Mouse (Mus musculus): ENCODE measurements around the gene Gm20695.
"Not testable (repeated sequence)": the region's sequence is repeated elsewhere in the genome, so short reads cannot be mapped to it uniquely, and the experiment has no call there.

Gene Gm20695

GRCm38 (mm10) chr16:3884201-3885064 is at the start of gene Gm20695, which contains the start of gene Zfp597:
Gene Gm20695 (plus strand): TSS chr16:3884648.
Gene Zfp597 (minus strand): TSS chr16:3884561.
- in situ Hi-C loops (cut with MseI, MboI): no loop called here

- in situ Hi-C loops (cut with MseI, MboI): no loop called here
Measured at GRCm38 (mm10) chr16:3835461-3835860, 49.0 kb upstream of the Gm20695 start.

GRCm38 (mm10) chr16:3839157-3839885 is 45.1 kb upstream of the Gm20695 start:
- in situ Hi-C loops (cut with MseI, MboI): no loop called here

GRCm38 (mm10) chr16:3842989-3843388 is 41.5 kb upstream of the Gm20695 start:
- in situ Hi-C loops (cut with MseI, MboI): no loop called here

- in situ Hi-C loops (cut with MseI, MboI): no loop called here
Measured at GRCm38 (mm10) chr16:3843796-3844195, 40.7 kb upstream of the Gm20695 start.

- in situ Hi-C loops (cut with MseI, MboI): no loop called here
Measured at GRCm38 (mm10) chr16:3846711-3847518, 37.5 kb upstream of the Gm20695 start, which contains the start of gene Zfp174. Gene Zfp174 (plus strand): TSS chr16:3847268.

- in situ Hi-C loops (cut with MseI, MboI): no loop called here
Measured at GRCm38 (mm10) chr16:3847871-3848270, 36.6 kb upstream of the Gm20695 start.

- in situ Hi-C loops (cut with MseI, MboI): no loop called here
Measured at GRCm38 (mm10) chr16:3848416-3848815, 36.0 kb upstream of the Gm20695 start.

GRCm38 (mm10) chr16:3851301-3851700 is 33.1 kb upstream of the Gm20695 start:
- in situ Hi-C loops (cut with MseI, MboI): not testable (repeated sequence)

- in situ Hi-C loops (cut with MseI, MboI): no loop called here
Measured at GRCm38 (mm10) chr16:3852586-3852985, 31.9 kb upstream of the Gm20695 start.

GRCm38 (mm10) chr16:3854437-3855182 is 29.8 kb upstream of the Gm20695 start:
- in situ Hi-C loops (cut with MseI, MboI): no loop called here

- in situ Hi-C loops (cut with MseI, MboI): no loop called here
Measured at GRCm38 (mm10) chr16:3855776-3856175, 28.7 kb upstream of the Gm20695 start.

GRCm38 (mm10) chr16:3859254-3859653 is 25.2 kb upstream of the Gm20695 start:
- in situ Hi-C loops (cut with MseI, MboI): no loop called here

- in situ Hi-C loops (cut with MseI, MboI): no loop called here
Measured at GRCm38 (mm10) chr16:3871815-3872214, 12.6 kb upstream of the Gm20695 start.

- in situ Hi-C loops (cut with MseI, MboI): no loop called here
Measured at GRCm38 (mm10) chr16:3872216-3873047, 12.0 kb upstream of the Gm20695 start, which contains the start of gene Naa60. Gene Naa60 (plus strand): TSS chr16:3872375.

GRCm38 (mm10) chr16:3876346-3876745 is 8.1 kb upstream of the Gm20695 start:
- in situ Hi-C loops (cut with MseI, MboI): no loop called here

- in situ Hi-C loops (cut with MseI, MboI): no loop called here
Measured at GRCm38 (mm10) chr16:3885065-3885670, 720 bp downstream of the Gm20695 start.

- in situ Hi-C loops (cut with MseI, MboI): no loop called here
Measured at GRCm38 (mm10) chr16:3891621-3892295, 7.3 kb downstream of the Gm20695 start.

- in situ Hi-C loops (cut with MseI, MboI): no loop called here
Measured at GRCm38 (mm10) chr16:3893739-3894138, 9.3 kb downstream of the Gm20695 start.

All from mouse trophoblast stem cell (cell line).